Mouse (Mus musculus): ENCODE results near the gene Cdk9.
A peak's percentile ranks its signal among the peaks of the same experiment; 100 is the strongest.

Cdk9 gene

DNA sequence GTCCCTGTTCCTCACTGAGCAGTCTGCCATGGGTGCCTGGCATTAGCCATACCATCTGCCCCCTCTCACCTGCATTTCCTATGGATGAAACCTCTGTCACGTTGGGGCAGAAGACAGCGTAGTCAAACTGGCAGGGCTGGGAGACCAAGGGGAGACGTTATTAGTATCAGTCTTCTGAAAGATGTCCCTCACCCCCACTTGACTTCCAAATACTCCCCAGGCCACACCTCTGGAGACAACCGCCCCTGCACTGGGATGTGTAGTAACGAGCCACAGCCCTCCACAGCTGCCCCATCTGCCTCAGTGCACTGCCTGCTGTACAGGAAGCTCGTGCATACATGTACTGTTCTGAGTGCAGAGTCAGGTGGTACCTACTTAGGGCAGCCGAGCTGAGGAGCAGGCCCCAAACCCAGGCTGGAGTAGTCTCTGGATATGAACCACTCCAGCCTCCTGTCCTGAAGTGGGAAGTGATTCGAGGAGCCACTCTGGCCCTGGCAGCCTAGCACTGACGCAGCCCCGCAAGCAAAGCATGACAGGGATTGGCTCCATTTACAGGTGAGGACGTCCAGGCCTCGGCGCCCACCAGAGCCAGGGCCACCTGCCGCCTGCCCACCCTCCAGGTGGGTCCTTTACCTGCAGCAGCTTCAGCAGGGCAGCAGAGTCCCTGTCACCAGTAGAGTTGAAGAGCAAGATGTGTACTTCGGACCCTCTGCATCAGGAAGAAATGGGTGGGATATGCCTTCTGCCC, 28.0 kb downstream of the Cdk9 start:
- no peak for TF ChIP-seq CTCF (conservative IDR thresholded peaks at IDR 0.05; ENCODE audit: low read length)
- no peak for TF ChIP-seq POU5F1 (IDR thresholded peaks at IDR 0.05; ENCODE audit: borderline replicate concordance, low read length)
- TF ChIP-seq NANOG (IDR thresholded peaks at IDR 0.05; ENCODE audit: borderline replicate concordance, low read length), result no peak
- no peaks in the 10 kb centered on the region for H3K9me3 ChIP-seq (ENCODE audit: low read length)
- no peaks in the 10 kb centered on the region for H3K27me3 ChIP-seq (ENCODE audit: insufficient read depth, low read length)
- peaks cover 95% of the 10 kb centered on the region for H3K36me3 ChIP-seq (ENCODE audit: insufficient read depth, low read length)
- no peak overlapping the region for H3K4me3 ChIP-seq (replicated peaks; ENCODE audit: low read length)
- H3K4me1 ChIP-seq (replicated peaks; ENCODE audit: low read depth, low read length), result peaks cover 94% of the 10 kb centered on the region

DNA sequence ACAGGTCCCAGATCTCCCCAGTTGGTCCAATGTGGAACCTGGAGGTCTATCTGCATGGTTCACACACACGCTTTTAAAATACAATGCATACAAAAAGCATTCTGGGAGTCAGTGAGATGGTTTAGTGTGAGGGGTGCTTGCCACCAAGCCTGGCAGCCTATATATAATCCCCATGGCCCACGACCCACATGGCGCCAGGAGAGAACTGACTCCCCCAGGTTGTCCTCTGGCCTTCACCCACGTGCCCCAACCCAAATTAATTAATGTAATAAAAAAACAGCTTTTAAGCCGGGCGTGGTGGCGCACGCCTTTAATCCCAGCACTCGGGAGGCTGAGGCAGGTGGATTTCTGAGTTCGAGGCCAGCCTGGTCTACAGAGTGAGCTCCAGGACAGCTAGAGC, 29.2 kb downstream of the Cdk9 start:
- no peak for TF ChIP-seq NANOG (IDR thresholded peaks at IDR 0.05; ENCODE audit: borderline replicate concordance, low read length)
- H3K4me1 ChIP-seq (replicated peaks; ENCODE audit: low read depth, low read length), result peaks cover 89% of the 10 kb centered on the region
- peaks cover 100% of the 10 kb centered on the region for H3K36me3 ChIP-seq (ENCODE audit: insufficient read depth, low read length)
- H3K27me3 ChIP-seq (ENCODE audit: insufficient read depth, low read length), result no peaks in the 10 kb centered on the region
- H3K9me3 ChIP-seq (ENCODE audit: low read length), result no peaks in the 10 kb centered on the region
- H3K4me3 ChIP-seq (replicated peaks; ENCODE audit: low read length), result no peak overlapping the region

DNA sequence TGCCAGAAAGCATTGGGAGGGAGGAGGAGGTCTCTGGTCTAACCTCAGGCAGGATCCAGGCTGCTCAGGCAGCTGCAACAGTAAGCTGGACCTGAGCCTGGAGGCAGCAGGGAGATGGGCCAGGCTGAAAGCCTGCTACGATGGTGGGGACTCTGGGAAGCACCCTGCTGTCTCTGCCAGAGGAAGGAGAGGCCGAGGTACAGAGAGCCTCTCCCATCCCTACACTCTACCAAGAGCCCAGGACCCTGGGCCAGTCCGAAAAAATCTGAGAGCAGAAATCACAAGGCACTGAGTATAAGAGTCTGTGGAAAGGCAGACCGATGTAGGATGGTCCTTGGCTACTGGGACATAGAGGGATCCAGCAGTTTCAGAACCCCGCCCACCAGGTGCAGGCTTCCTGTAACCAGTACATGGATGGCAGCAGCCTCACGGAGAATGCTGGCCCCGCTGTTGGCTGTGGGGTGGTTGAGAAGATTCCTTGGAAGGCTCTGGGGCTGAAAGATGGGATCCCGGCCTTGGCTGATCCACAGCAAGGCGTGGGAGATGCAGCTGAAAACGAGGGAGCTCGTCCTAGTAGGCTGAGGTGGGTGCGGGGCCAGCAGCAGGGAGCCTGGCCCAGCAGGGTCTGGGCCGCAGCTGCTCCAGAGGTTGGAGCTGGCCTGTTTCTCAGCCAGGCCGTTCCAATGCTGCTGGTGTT, 30.0 kb downstream of the Cdk9 start:
- Histone ChIP-seq H3K9me3 (ENCODE audit: low read length) (no peaks in the 10 kb centered on the region), H3K4me3 (replicated peaks; ENCODE audit: low read length) (no peak overlapping the region), H3K4me1 (replicated peaks; ENCODE audit: low read depth, low read length) (peaks cover 81% of the 10 kb centered on the region), H3K36me3 (ENCODE audit: insufficient read depth, low read length) (peaks cover 100% of the 10 kb centered on the region), H3K27me3 (ENCODE audit: insufficient read depth, low read length) (no peaks in the 10 kb centered on the region)
- no peak for TF ChIP-seq POU5F1 (IDR thresholded peaks at IDR 0.05; ENCODE audit: borderline replicate concordance, low read length)
- no peak for TF ChIP-seq NANOG (IDR thresholded peaks at IDR 0.05; ENCODE audit: borderline replicate concordance, low read length)
- TF ChIP-seq CTCF (conservative IDR thresholded peaks at IDR 0.05; ENCODE audit: low read length), result no peak

DNA sequence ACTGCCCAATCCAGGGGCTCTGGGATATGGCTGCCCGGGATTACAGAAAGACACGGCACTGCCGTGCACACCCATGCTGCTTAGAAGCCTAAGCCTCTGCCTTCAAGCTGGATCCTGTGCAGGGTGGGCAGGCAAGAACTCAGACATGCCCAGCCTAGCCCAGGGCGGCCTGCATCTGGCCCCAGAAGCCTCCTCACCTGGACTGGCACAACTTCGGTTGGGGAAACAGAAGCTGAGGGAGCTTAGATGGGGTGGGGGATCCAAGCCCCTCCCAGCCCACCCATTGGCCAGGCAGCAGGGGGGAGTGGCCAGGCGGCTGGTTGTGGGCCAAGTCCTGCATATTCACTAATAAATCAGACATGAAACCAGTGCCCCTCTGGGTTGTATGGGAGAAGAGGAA, 31.1 kb downstream of the Cdk9 start:
- peak overlapping the region; percentile 52 for H3K4me3 ChIP-seq (replicated peaks; ENCODE audit: low read length)
- H3K9me3 ChIP-seq (ENCODE audit: low read length), result no peaks in the 10 kb centered on the region
- peaks cover 69% of the 10 kb centered on the region for H3K4me1 ChIP-seq (replicated peaks; ENCODE audit: low read depth, low read length)
- H3K27me3 ChIP-seq (ENCODE audit: insufficient read depth, low read length), result no peaks in the 10 kb centered on the region
- peaks cover 100% of the 10 kb centered on the region for H3K36me3 ChIP-seq (ENCODE audit: insufficient read depth, low read length)
- TF ChIP-seq CTCF (conservative IDR thresholded peaks at IDR 0.05; ENCODE audit: low read length) (no peak), POU5F1 (IDR thresholded peaks at IDR 0.05; ENCODE audit: borderline replicate concordance, low read length) (no peak), NANOG (IDR thresholded peaks at IDR 0.05; ENCODE audit: borderline replicate concordance, low read length) (no peak)

DNA sequence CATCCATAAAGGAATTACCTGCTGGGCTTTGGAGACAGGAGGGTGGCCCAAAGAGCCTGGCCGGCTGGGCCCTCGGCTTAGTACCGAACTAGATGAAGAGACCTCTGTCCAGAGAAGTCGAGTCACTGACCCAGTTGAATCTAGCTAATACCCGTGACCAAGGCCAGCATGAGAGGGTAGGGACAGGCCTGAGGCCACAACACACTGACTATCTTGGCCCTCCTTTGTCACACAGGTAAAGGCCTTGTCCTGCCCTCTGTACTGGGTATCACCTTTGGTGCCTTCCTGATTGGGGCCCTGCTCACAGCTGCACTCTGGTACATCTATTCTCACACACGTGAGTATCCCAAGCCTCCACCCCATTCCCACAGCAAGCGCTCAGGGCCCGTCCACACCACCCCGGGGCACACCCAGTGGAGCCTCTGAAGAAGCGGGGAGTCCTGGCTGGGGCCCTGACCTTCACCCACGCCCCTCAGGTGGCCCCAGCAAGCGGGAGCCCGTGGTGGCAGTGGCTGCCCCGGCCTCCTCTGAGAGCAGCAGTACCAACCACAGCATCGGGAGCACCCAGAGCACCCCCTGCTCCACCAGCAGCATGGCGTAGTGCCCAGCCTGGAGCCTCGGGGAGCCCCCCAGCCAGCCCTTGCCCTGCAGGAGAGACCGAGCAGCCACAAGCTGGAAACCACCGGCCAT, 31.8 kb downstream of the Cdk9 start:
- Histone ChIP-seq H3K36me3 (ENCODE audit: insufficient read depth, low read length) (peaks cover 95% of the 10 kb centered on the region), H3K9me3 (ENCODE audit: low read length) (no peaks in the 10 kb centered on the region), H3K27me3 (ENCODE audit: insufficient read depth, low read length) (no peaks in the 10 kb centered on the region), H3K4me1 (replicated peaks; ENCODE audit: low read depth, low read length) (peaks cover 63% of the 10 kb centered on the region), H3K4me3 (replicated peaks; ENCODE audit: low read length) (peak overlapping the region; percentile 52)
- TF ChIP-seq POU5F1 (IDR thresholded peaks at IDR 0.05; ENCODE audit: borderline replicate concordance, low read length), result no peak
- no peak for TF ChIP-seq CTCF (conservative IDR thresholded peaks at IDR 0.05; ENCODE audit: low read length)
- TF ChIP-seq NANOG (IDR thresholded peaks at IDR 0.05; ENCODE audit: borderline replicate concordance, low read length), result no peak

DNA sequence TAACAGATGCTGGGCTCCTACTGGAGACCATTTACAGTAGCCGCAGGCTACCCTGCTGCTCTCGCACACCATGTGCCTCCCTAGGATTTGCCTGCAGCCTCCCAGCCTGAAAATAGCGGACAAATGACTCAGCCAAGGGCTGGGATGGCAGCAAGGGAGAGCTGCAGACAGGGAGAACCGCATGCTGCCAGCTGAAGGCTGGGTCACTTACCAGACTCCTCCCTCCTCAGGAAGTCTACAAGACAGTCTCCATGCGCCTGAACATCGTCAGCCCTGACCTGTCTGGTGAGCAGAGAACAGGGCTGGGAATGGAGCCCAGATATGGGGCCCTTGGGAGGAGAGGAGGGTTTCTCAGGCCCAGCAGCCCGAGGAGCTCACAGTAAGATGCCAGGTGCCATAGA, 32.8 kb downstream of the Cdk9 start:
- Histone ChIP-seq H3K36me3 (ENCODE audit: insufficient read depth, low read length) (peaks cover 94% of the 10 kb centered on the region), H3K9me3 (ENCODE audit: low read length) (no peaks in the 10 kb centered on the region), H3K27me3 (ENCODE audit: insufficient read depth, low read length) (no peaks in the 10 kb centered on the region), H3K4me1 (replicated peaks; ENCODE audit: low read depth, low read length) (peaks cover 52% of the 10 kb centered on the region), H3K4me3 (replicated peaks; ENCODE audit: low read length) (no peak overlapping the region)
- no peak for TF ChIP-seq CTCF (conservative IDR thresholded peaks at IDR 0.05; ENCODE audit: low read length)
- no peak for TF ChIP-seq NANOG (IDR thresholded peaks at IDR 0.05; ENCODE audit: borderline replicate concordance, low read length)
- TF ChIP-seq POU5F1 (IDR thresholded peaks at IDR 0.05; ENCODE audit: borderline replicate concordance, low read length), result no peak

DNA sequence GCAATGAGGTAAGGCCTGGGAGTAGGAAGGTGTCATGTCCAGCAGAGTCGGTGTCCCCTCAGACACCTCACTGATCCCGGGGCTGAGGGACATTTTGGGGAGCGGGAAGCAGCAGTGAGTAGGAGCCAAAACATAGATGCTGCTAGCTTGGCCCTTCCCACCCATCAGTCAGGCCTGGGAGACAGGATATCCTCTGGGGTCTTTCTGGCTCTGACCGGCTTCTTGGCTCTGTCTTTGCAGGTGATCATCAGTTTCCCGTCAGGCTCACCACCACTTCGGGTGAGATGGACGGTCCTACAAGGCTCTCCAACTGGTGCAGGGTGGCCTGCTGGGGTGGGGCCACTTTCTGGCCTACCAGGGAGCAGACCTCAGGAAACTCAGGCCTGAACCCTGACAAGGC, 35.2 kb downstream of the Cdk9 start:
- no peak for TF ChIP-seq NANOG (IDR thresholded peaks at IDR 0.05; ENCODE audit: borderline replicate concordance, low read length)
- no peak for TF ChIP-seq POU5F1 (IDR thresholded peaks at IDR 0.05; ENCODE audit: borderline replicate concordance, low read length)
- TF ChIP-seq CTCF (conservative IDR thresholded peaks at IDR 0.05; ENCODE audit: low read length), result no peak
- H3K36me3 ChIP-seq (ENCODE audit: insufficient read depth, low read length), result peaks cover 94% of the 10 kb centered on the region
- H3K27me3 ChIP-seq (ENCODE audit: insufficient read depth, low read length), result no peaks in the 10 kb centered on the region
- no peak overlapping the region for H3K4me3 ChIP-seq (replicated peaks; ENCODE audit: low read length)
- no peaks in the 10 kb centered on the region for H3K9me3 ChIP-seq (ENCODE audit: low read length)
- H3K4me1 ChIP-seq (replicated peaks; ENCODE audit: low read depth, low read length), result peaks cover 47% of the 10 kb centered on the region

DNA sequence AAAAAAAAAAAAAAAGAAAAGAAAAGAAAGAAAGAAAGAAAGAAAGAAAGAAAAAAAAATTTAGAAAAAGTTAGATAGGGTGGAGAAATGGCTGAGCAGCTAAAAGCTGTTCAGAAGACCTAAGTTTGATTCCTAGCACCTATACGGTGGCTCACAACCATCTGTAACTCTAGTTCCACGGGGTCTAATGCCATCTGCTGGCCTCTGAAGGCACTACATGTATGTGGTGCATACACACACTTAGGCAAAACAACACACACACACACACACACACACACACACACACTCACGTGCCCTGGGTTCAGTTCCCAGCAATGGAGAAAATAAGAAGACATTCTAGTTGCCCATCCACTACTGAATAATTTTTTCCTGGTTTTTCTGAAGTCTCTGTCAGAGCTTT, 36.1 kb downstream of the Cdk9 start:
- Histone ChIP-seq H3K9me3 (ENCODE audit: low read length) (no peaks in the 10 kb centered on the region), H3K27me3 (ENCODE audit: insufficient read depth, low read length) (no peaks in the 10 kb centered on the region), H3K36me3 (ENCODE audit: insufficient read depth, low read length) (peaks cover 94% of the 10 kb centered on the region), H3K4me1 (replicated peaks; ENCODE audit: low read depth, low read length) (peaks cover 46% of the 10 kb centered on the region), H3K4me3 (replicated peaks; ENCODE audit: low read length) (no peak overlapping the region)
- TF ChIP-seq POU5F1 (IDR thresholded peaks at IDR 0.05; ENCODE audit: borderline replicate concordance, low read length), result no peak
- peak; percentile 24 for TF ChIP-seq CTCF (conservative IDR thresholded peaks at IDR 0.05; ENCODE audit: low read length)

Data from E14TG2a.4 (cell line).